Mouse (Mus musculus): Measurements from ENCODE around the gene Odf2l. TPM values are rescaled to one million over a fixed set of nuclear protein-coding genes. Genes with fewer than 3 reads are reported as not detected.

The Odf2l gene
- polyA plus RNA-seq (2012): 1.5 and 1.7 TPM in 2 replicates

DNA sequence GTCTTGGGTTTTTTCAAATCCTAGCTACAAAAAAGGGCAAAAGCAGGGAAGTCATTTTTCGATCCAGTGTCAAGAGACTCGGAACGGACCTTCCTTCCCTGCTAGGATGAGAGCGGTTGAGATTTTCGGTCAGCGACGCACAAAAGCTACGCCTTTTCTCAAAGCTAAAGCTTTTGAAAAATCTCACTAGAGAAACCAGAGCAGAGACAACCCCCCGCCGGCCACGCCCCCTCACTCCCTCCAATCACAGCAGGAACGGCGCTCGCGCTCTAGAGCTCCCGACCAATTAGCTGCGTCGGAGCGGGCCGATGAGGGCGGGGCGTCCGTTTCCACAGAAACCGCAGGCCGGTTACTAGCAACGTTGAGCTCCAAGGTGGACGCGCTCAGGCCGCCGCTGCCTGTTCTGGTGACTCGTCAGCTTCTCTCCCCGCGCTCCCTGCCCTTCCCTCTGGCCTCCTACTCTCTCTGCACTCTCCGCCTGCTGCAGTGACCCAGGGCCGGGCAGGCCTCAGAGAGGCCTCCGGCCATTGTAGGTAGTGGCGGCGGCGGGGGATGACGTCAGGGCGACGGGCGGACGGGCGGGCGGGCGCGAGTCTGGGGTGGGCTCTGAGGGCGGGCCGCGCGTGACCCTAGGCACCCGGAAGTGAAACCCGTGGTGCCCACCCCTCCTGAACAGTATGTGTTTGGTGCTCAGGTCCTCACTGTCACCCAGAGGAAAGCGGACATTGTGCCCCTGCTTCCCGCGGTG lies at the start of gene Odf2l:
Odf2l (plus strand) TSS at position 335 of the 748 bp plus-strand sequence.

DNA sequence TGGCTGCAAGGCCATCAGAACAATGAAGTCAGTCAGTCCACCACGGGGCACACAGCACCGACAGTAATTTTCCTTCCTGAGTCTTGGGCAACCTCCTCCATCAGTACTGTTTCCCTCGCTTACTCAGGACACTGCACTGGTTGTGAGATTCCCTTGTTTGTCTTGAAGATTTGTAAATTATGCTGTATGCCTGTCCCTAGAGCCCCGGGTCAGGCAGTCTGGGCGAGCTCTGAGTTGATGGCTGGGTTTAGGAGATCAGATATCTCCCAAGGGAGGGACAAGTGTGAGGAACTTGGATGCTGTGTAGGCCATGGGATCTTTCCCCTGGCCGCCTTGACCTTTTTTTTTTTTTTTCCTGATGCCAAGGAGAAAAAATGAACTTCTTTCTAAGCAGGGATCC lies 19.1 kb upstream of the Odf2l start, which contains the start of gene Clca2:
Clca2 (minus strand) TSS at position 153 of the 400 bp plus-strand sequence.

Other genes with a start within 250 kb of the Odf2l start
- not detected in 2 replicates for gene Clca4b, start 186.1 kb upstream of the Odf2l start, polyA plus RNA-seq (2012)
- gene Clca4a, start 143.5 kb upstream of the Odf2l start, polyA plus RNA-seq (2012): not detected in 2 replicates
- gene Clca1, start 85.8 kb upstream of the Odf2l start, polyA plus RNA-seq (2012): not detected in 2 replicates
- not detected in 2 replicates for gene Clca2, start 19.1 kb upstream of the Odf2l start, polyA plus RNA-seq (2012)
- not detected in 2 replicates for gene Col24a1, start 173.9 kb downstream of the Odf2l start, polyA plus RNA-seq (2012)